Mouse (Mus musculus): ENCODE measurements around the gene Kcnv2. TPM values are rescaled to one million over a fixed set of nuclear protein-coding genes. Genes with fewer than 3 reads are reported as not detected.

Kcnv2 gene
- total and polyA plus RNA-seq, 3 experiments, result not detected

GRCm38 (mm10) chr19:27336126-27336917, 13.9 kb downstream of the Kcnv2 start:
- Histone ChIP-seq H3K4me3 (replicated peaks in 1 of 3; ENCODE audit: low read depth in 2 of 3, low read length in 2 of 3, poor library complexity in 1 of 3) (no peak overlapping the region), H3K79me2 (replicated peaks; ENCODE audit: control insufficient read depth, extremely low read depth, insufficient read depth, poor library complexity, severe bottlenecking) (no peaks in the 10 kb centered on the region), H3K4me2 (ENCODE audit: insufficient read depth, low read depth, poor library complexity, severe bottlenecking) (no peak overlapping the region), H3K27me3 (replicated peaks) (no peaks in the 10 kb centered on the region), H3K27ac (ENCODE audit: insufficient read depth, low read depth) (no peak overlapping the region), H3K4me1 (ENCODE audit: control insufficient read depth in 1 of 2, insufficient read depth in 2 of 2) (no peaks in the 10 kb centered on the region; a peak in 1 of 4 replicates), H3K9me3 (replicated peaks; ENCODE audit: low read length) (no peaks in the 10 kb centered on the region), H3K36me3 (replicated peaks in 1 of 2; ENCODE audit: control insufficient read depth in 1 of 2, insufficient read depth in 1 of 2, low read length in 1 of 2) (no peaks in the 10 kb centered on the region), H3K9ac (ENCODE audit: insufficient read depth, low read depth) (no peak overlapping the region)
- DNase-seq (ENCODE audit: extremely low read depth), result no peak
- TF ChIP-seq USF2 (conservative IDR thresholded peaks at IDR 0.05; ENCODE audit: low read depth, low read length), result no peak
- TF ChIP-seq SIN3A (IDR thresholded peaks at IDR 0.05; ENCODE audit: low read length), result no peak
- no peak for TF ChIP-seq POLR2A (IDR thresholded peaks at IDR 0.05; ENCODE audit: low read depth, low read length)
- TF ChIP-seq PAX5 (IDR thresholded peaks at IDR 0.05; ENCODE audit: low read length), result no peak
- TF ChIP-seq MAFK (IDR thresholded peaks at IDR 0.05; ENCODE audit: insufficient replicate concordance, low read length), result no peak
- no peak for TF ChIP-seq GABPA (IDR thresholded peaks at IDR 0.05; ENCODE audit: insufficient replicate concordance, low read depth, low read length)
- TF ChIP-seq POLR2AphosphoS2 (IDR thresholded peaks at IDR 0.05; ENCODE audit: low read depth, low read length), result no peak
- no peak for TF ChIP-seq JUND (conservative IDR thresholded peaks at IDR 0.05; ENCODE audit: low read depth, low read length)
- no peak for TF ChIP-seq TBP (conservative IDR thresholded peaks at IDR 0.05; ENCODE audit: low read depth, low read length)
- TF ChIP-seq ZKSCAN1 (IDR thresholded peaks at IDR 0.05; ENCODE audit: borderline replicate concordance, low read depth, low read length), result no peak
- no peak for TF ChIP-seq ETS1 (conservative IDR thresholded peaks at IDR 0.05; ENCODE audit: low read depth, low read length)
- TF ChIP-seq MYC (IDR thresholded peaks at IDR 0.05; ENCODE audit: low read depth, low read length), result no peak
- TF ChIP-seq NRF1 (IDR thresholded peaks at IDR 0.05; ENCODE audit: low read depth, low read length), result no peak
- TF ChIP-seq JUN (IDR thresholded peaks at IDR 0.05; ENCODE audit: insufficient read depth, low read depth, low read length), result no peak
- no peak for TF ChIP-seq BHLHE40 (IDR thresholded peaks at IDR 0.05; ENCODE audit: low read depth, low read length)
- dilution Hi-C loops (cut with MboI; ENCODE audit: extremely low pct_ligation_motif_present, extremely low pct_unique_long_range_greater_than_20kb, low sequenced_read_pairs), result no loop called here
- in situ Hi-C loops (cut with MboI; ENCODE audit: low pct_ligation_motif_present, low pct_unique_long_range_greater_than_20kb, low sequenced_read_pairs), result no loop called here

GRCm38 (mm10) chr19:27346501-27346900, 24.1 kb downstream of the Kcnv2 start:
- dilution Hi-C loops (cut with MboI; ENCODE audit: extremely low pct_ligation_motif_present, extremely low pct_unique_long_range_greater_than_20kb, low sequenced_read_pairs), result no loop called here

More at GRCm38 (mm10) chr19:27346501-27346900, 24.1 kb downstream of the Kcnv2 start:
- Histone ChIP-seq H3K4me1 (ENCODE audit: control insufficient read depth in 1 of 2, insufficient read depth in 2 of 2) (no peaks in the 10 kb centered on the region), H3K9me3 (replicated peaks; ENCODE audit: low read length) (no peaks in the 10 kb centered on the region), H3K27ac (ENCODE audit: insufficient read depth, low read depth) (no peak overlapping the region), H3K4me3 (replicated peaks in 1 of 3; ENCODE audit: low read depth in 2 of 3, low read length in 2 of 3, poor library complexity in 1 of 3) (no peak overlapping the region), H3K4me2 (ENCODE audit: insufficient read depth, low read depth, poor library complexity, severe bottlenecking) (no peak overlapping the region), H3K36me3 (replicated peaks in 1 of 2; ENCODE audit: control insufficient read depth in 1 of 2, insufficient read depth in 1 of 2, low read length in 1 of 2) (no peaks in the 10 kb centered on the region), H3K9ac (ENCODE audit: insufficient read depth, low read depth) (no peak overlapping the region), H3K79me2 (replicated peaks; ENCODE audit: control insufficient read depth, extremely low read depth, insufficient read depth, poor library complexity, severe bottlenecking) (no peaks in the 10 kb centered on the region), H3K27me3 (replicated peaks) (no peaks in the 10 kb centered on the region)
- TF ChIP-seq POLR2AphosphoS2 (IDR thresholded peaks at IDR 0.05; ENCODE audit: low read depth, low read length) (no peak), SIN3A (IDR thresholded peaks at IDR 0.05; ENCODE audit: low read length) (no peak), ZC3H11A (IDR thresholded peaks at IDR 0.05; ENCODE audit: low read depth, low read length) (no peak), IRF4 (IDR thresholded peaks at IDR 0.05; ENCODE audit: low read depth, low read length) (no peak), BHLHE40 (IDR thresholded peaks at IDR 0.05; ENCODE audit: low read depth, low read length) (no peak), MAX (IDR thresholded peaks at IDR 0.05; ENCODE audit: low read length) (no peak), ELF1 (IDR thresholded peaks at IDR 0.05; ENCODE audit: low read depth, low read length) (no peak), CHD1 (IDR thresholded peaks at IDR 0.05; ENCODE audit: low read depth, low read length) (no peak), RAD21 (IDR thresholded peaks at IDR 0.05; ENCODE audit: low read depth, low read length) (no peak), MEF2A (IDR thresholded peaks at IDR 0.05; ENCODE audit: borderline replicate concordance, low read depth, low read length) (no peak), ZNF384 (IDR thresholded peaks at IDR 0.05; ENCODE audit: low read depth, low read length) (no peak)
- in situ Hi-C loops (cut with MboI; ENCODE audit: low pct_ligation_motif_present, low pct_unique_long_range_greater_than_20kb, low sequenced_read_pairs), result no loop called here
- no peak for DNase-seq (ENCODE audit: extremely low read depth)

Data from CH12.LX (cell line).